Mouse (Mus musculus) 3134 (cell line): ENCODE results near the gene Neurog3.

ENCODE experiments used
- DNase-seq: peaks from one replicate; pipeline ENCODE4 v3.0.0-alpha.2; 2011; ENCODE audit warnings: low spot score; ENCODE audit not compliant: insufficient read length; ENCODE audit errors: extremely low read depth

The Neurog3 gene

GRCm38 (mm10) chr10:62135696-62136470 is 3.0 kb downstream of the Neurog3 start:
- DNase-seq: no peak

DNA sequence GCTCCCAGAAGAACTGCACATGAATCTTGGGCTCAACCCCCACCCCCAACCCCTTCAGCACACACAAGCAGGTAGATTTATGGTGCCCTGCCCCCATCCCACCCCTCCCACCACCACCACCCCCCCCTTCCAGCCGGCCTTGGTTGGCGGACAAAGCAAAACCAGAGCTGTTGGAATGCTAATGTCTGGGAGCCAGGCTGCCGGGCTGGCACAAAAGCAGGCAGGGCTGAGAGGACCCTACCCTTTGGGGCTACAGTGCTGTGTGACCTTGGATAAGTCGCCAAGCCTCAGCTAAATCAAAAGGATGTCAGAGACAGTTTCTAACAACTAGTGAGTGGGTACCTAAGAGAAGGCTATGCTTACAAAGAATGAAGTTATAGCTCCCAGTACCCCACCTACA is 4.3 kb downstream of the Neurog3 start:
- DNase-seq: no peak

DNA sequence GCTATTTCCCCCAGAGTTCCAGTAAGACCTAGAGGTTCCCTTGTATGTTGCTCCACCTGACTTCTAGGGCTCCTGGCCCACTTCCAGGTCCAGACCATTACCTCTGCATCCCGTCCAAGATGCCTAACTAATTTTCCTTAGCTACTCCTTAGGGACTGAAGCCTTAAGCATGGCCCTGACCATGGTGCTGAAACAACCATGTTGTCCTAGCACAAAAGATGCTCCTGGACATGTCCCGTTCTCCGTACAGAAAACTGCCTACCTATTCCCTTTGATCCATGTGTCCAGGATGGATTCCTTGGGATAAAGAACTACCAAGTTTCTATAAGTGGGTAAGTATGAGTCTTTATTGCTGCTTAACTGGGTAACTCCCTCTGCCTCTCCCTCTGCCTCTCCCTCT is 5.2 kb downstream of the Neurog3 start:
- no peak for DNase-seq

DNA sequence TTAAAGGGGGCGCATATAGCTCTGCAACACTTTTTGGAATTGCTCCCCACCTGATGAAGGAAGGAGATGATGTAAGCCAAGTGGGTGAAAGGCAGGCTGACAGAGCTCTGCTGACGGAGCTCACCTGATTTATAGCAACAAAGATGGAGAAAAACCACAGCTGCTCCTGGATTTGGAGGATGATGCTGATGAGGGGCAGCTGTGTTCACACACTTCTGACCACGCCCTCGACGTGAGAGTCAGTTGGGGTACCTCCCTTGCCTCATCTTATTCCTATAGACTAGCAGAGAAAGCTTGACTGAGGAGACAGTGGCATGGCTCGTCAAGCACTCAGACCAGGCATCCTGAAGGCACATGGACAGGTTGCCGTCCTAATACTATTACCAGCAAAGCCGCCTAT is 10.9 kb downstream of the Neurog3 start, which contains the start of gene Fam241b:
Fam241b (minus strand) TSS at position 101 of the 400 bp plus-strand sequence.
- no peak for DNase-seq

DNA sequence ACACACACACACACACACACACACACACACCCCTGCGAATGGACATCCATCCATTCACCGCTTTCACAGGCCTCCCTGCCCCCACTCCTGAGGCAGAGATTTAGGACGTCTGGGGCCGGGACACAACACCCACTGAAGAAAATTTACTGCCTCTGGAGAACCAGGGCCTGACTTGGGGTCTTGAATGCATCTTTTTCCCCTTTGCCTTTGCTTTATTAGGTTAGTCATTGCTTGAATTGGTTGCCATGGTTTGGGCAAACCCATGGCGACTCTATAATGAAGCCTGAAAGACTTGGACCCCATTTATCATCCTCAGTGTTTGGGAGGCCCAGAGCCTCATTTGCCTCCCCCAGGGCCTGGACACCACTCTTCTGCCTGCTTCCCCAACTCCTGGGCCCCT is 13.1 kb downstream of the Neurog3 start:
- no peak for DNase-seq

- no peak for DNase-seq
Measured at GRCm38 (mm10) chr10:62147466-62148248, 14.8 kb downstream of the Neurog3 start.

DNA sequence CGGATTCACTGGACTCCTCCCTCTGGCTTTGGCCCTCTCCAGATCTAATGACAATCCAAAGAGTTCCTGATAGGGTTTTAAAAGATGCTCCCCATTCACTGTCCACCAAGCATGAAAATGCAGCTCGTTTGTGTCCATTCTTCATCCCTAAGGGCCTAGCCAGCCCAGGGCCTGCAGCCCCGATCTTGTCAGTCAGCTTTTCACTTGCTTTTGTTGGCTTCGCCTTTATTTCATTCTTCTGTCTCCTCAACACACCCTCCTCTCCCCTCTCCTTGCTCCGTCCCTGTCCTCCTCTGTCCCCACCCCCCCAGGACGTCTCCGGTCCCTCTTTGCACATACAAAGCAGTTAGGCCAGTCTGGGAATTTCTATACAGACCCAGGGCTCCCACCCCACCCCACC is 17.0 kb downstream of the Neurog3 start:
- no peak for DNase-seq

DNA sequence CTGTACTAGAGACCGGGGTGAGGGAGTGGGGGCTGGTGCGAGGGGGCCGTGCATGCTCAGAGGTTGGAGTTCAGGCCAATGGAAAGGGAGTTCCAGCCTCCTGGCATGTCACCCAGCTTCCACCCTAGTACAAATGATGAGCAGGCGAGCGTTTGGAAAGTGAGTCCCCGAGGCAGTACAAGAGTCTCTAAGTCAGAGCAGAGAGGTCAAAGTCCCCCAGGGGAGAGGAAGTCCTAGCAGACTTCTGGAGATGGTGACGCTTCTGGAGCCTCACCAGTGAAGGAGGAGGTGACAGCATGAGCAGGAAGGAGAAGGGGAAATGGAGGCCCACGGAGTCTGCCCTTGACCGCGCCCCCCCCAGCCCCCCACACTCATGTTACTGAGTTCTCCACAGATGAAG is 29.5 kb downstream of the Neurog3 start:
- no peak for DNase-seq

DNA sequence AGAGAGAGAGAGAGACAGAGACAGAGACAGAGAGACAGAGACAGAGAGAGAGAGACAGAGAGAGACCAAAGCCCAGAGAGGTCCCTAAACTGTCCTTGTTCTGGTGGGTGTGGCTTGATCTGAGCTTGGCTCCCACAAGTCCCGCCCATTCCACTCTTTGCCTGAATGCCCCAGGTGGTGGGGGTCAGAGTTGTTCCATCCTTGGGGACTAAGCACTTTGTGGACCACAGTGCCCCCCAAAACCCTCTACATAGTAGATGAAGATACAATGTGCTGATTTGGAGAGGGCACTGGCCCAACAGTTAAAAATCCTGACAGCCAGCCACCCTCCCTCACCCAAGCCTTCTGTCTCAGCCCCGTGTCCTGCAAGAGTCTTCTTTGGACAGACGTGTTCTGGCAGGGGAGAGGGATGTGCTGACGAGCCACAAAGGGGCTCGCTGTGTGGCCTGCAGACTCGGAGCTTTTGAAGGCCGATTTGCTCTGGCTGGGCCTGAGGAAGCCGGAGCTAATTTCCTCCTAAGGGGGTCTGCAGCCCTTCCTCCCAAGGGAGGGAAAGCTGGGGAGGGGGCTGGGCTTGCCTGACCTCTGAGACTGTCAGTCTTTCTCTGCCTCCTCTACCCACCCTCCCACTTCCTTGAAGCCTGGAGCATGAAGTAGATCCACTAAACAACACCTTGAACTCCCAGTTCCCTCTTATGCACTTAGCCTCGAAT is 40.1 kb downstream of the Neurog3 start:
- no peak for DNase-seq

DNA sequence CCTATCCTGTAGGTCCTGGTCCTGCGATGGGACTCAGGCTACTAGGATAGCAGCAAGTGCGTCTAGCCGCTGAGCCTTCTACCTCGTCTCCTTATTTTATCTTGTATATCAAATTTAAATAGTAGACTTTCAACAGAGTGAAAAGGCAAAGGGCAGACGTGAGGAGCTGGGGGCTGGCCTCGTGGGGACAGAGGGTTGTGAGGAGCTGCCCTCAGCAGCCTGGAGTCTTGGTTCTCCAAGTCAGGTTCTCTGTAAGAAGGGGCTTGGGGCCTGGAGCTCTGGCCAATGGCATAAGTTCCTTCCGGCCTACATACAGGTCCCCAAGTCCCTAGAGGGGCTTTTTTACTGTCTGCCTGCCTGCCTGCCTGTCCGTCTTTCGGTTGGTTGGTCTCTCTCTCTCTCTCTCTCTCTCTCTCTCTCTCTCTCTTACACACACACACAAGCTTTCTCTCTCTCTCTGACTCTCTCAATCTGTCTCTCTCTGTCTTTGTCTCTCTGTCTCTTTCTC is 41.1 kb downstream of the Neurog3 start:
- no peak for DNase-seq

- DNase-seq: no peak
Measured at GRCm38 (mm10) chr10:62174533-62175313, 41.8 kb downstream of the Neurog3 start.

GRCm38 (mm10) chr10:62179944-62180343 is 47.1 kb downstream of the Neurog3 start:
- no peak for DNase-seq

DNA sequence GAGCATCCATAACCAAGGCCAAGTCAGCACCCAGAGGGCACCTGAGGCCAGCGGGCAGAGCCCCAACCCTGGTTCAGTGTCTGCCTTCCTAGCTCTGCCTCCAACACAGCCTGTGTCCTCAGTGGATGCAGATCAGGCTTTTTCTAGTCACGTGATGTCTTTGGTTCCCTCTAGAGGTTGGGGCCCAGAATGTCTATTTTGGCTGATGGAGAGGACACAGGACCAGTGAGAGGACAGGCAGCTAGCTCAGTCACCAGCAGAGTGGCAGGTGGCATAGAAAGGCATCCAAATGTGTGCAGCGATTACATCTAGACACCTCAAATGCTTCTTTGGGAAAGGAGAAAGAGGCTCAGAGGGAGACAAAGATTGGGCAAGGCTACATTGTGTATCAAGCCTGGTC is 48.8 kb downstream of the Neurog3 start:
- no peak for DNase-seq

GRCm38 (mm10) chr10:62182471-62183014 is 49.7 kb downstream of the Neurog3 start:
- no peak for DNase-seq

- peak; percentile 53 for DNase-seq
Measured at GRCm38 (mm10) chr10:62183053-62183452, 50.2 kb downstream of the Neurog3 start.
